Mouse (Mus musculus) testis, postnatal 10 days (tissue): ENCODE measurements around the gene Lmx1a.

Source experiments
- DNase-seq: peaks from one replicate; pipeline ENCODE4 v3.0.0; 2021; ENCODE audit warnings: low spot score

Lmx1a gene

DNA sequence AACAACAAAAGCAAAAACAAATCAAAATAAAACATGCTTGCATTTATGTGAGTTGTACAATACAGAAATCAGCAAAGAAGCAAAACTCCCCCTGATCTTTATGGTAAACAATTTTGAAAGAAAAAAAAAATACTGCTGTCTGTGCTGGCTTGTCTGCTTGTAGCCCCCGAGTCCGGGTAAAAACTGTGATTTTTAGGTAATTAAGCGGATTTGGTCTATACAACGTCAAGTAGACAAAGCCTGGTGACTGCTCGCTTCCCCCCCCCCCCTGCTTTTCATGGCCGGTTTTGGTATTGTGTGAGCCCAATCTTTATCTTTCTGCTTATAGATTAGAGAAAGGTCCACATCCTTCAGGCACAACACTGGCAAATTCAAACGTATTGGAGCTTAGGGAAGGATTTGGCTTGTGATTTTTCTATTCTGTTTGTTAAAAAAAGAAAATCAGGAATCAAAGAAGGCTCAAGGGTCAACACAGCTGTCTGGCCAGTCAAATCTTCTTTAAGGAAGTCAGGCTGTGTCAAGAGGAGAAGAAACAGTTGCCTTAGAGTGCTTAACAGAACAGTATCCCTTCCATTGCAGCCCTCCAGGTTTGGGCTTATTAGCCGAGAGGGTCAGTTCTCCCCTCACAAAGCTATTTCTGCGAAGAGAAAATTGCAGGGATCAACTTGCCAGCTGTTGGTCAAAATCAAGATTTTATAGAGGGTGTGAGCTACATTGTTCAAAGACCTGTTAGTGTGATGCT lies 4.6 kb downstream of the Lmx1a start:
- DNase-seq: no peak

DNA sequence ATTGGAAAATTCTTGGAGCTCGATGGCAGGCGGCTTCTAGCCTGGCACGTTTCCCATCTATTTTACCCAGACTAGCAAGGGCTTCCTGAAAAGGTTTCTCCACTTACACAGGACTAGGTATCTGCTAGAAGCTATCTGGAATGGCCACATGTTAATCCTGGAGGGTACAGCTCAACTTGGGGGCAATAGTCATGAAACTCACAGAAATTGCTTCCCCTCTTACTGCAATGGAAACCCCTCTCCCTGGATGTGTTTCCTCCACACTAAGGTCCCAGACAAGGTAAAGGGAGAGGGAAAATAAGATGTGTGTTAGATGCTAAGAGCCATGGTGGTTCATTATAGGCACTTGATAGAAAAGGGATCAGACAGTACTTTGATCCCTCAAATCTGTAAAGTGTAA lies 5.7 kb downstream of the Lmx1a start:
- no peak for DNase-seq

DNA sequence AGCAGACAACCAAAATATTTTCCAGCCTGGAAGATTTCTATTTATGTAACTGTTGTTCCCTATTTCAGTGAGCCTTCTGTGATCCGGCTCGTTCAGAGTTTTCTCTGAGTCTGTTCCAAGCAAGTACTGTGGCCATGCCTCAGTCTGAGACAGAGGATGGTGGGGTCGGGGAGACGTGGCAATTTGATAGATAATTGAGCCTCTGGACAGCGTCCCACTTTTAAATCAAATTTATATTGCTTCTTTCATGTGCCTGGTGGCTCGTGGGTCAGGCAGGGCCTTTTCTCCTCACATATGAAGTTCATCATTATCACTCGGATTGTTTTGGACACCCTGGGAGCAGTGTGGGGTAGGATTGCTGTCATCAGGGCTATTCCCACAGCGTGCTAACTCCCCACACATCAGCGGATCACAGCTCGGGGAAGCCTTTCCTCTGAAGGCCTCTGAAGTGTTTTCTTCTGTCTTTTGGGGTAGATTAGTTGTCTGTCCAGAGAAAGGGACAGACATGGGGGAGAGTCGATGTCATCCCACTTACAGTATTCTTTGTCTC lies 6.9 kb downstream of the Lmx1a start:
- no peak for DNase-seq

DNA sequence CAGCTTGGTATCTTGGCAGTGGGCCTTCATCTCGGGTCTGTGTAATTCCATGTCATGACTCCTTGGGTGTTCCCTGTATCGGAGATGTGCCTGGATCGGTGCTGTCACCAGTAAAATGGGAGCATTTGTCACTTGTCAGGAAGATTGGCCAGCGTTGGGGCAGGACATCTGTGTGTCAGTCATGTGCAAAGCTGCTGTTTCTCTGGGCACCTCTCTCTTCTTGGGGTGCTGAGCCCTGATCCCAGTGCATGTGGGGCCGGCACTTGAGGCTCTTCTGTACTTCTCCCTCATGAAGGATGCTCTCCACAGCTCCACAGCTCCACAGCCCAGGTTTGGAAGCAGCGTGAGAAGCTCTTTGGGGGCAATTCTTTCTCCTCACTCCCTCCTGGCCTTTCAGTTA lies 10.7 kb downstream of the Lmx1a start:
- no peak for DNase-seq

- DNase-seq: no peak
Measured at GRCm38 (mm10) chr1:167700221-167700620, 11.2 kb downstream of the Lmx1a start.

GRCm38 (mm10) chr1:167705527-167705926 lies 16.5 kb downstream of the Lmx1a start:
- DNase-seq: no peak

GRCm38 (mm10) chr1:167708761-167709160 lies 19.7 kb downstream of the Lmx1a start:
- no peak for DNase-seq

DNA sequence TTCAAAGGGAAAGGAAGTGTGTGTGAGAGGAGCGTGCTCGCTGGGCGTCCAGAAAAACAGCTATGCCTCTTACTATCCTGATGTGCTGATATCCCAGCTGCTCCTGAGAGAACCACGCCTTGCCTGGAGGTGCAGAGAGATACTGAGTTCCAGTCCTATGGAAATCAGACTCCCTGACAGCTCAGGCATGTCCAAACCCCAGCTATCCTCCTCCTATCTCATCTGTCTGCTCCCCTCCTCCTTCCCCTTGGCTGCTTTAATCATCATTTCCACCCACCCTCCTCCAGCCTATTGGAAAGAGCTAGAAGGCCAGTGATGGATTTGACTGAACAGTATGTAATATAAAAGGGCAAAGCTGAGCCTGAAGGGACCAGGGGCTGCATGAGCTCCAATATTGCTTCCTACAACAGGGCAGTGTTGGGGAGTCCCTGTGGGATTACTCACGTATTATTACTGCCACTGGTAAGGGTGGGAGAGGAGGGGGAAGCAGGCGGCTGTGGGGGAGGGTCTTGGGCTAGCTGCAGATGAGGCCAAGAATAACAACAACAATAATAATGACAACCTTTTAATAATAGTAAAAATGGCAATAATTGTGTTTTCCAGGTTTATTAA lies 26.8 kb downstream of the Lmx1a start:
- no peak for DNase-seq

GRCm38 (mm10) chr1:167734471-167734870 lies 45.4 kb downstream of the Lmx1a start:
- no peak for DNase-seq

GRCm38 (mm10) chr1:167736793-167737192 lies 47.8 kb downstream of the Lmx1a start:
- no peak for DNase-seq

DNA sequence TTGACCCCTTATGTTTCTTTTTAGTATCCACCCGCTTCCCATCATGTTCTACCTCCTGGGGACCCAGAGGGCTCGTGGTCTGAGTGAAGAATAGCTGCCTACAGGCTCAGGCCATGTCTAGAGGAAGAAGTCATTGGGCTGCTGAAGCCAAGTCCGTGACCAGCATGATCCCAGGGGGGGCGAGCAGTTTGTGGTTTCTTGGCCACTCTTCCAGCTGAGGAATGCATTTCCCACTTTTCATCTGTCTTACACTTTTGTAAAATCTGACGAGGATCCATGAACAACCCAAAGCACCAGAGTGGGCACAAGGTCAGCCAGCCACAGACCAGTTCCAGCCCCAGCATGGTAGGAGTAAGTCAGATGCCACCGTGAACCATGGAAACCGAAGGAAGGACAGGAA lies 50.2 kb downstream of the Lmx1a start:
- no peak for DNase-seq

DNA sequence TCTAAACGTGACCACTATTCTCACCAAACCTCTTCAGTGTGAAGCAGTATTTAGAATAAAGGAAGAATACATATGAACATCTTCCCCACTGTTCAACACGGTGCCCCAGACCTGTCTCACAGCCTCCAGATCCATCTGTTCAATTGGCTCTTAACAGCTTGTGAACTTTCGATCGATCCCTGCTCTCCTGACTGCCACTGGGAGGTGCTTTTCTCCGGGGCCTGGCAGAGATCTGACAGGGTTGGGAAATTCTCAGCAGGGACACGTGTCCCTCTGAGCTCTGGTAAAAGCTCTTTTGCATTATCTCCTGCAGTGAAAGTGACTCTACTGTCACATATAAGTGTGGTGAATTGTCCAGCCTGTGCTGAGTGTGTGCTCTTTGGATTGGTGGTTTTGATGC lies 57.6 kb downstream of the Lmx1a start:
- no peak for DNase-seq

- no peak for DNase-seq
Measured at GRCm38 (mm10) chr1:167752661-167753060, 63.6 kb downstream of the Lmx1a start.

DNA sequence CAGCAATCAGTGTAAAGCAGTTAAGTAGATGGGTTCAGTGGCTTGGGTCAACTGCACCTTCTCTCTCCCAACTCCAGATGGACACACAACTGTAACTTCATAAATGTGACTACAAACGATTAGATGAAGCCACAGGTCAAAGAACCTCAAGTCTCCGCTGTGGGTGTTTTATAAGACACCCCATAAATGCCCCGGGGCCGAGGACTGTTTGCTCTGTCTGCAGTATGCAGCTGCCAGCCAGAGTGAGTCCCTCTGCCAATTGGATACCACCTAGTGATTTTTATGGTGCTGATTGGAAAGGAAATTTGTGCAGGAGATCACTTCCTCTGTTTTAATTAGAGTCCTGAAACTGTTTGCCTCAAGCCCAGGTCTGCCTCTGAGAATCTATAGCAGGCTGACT lies 65.0 kb downstream of the Lmx1a start:
- DNase-seq: no peak

DNA sequence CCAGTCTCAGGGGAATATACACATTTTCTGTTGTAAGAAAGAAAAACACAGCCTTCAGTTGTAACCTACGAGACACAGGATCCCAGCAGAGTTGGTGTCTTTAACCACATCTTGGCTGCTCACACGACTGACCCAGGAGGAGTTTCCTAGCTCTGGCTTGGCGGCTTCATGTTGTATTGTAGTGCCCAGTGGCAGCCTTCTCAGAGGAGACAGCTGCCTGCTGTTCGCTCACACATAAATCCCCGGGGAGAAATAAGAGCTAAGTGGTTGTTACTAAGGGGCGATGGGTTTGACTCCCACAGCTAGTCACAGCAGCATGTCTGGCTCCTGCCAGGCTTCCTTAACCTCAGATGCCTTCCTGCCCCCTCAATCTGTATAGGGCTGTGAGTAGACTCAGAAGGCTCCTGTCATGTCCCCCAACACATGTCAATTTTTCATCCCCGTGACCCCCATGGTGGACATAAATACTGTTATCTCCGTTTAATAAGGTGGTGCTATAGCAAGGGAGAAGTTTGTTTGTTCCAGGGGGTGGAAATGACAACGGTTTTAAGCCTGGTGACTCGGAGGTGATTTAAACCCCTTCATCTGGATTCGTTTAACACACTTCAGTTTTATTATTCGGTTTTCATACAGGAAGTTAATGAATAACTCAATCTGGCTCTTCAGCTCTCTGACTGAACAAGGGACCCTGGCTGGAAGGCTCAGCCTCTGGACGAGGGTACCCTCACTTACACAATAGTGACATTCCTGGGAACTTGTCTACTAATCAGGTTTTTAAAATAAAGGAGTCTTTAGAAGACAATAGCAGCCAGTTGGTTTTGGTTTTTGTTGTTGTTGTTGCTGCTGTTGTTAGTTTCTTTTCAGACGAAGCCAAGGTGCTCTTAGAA lies 65.8 kb downstream of the Lmx1a start:
- no peak for DNase-seq

DNA sequence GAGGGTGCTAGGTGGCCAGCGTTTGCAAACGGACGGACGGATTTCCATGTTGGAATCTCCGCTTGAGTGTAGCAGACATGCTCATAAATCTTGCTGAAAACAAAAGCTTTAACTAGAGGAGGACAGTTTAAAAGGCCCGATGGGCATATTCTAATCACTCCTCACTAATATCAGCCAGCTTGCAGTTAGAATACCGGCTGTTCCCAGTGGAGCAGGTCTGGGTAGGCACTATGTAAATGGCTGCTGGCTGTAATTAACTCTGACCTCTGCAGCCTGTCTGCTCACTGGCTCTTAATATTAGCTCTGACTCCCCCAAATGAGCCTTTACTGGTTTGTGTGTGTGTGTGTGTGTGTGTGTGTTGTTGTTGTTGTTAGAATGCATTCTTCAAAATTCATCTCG lies 69.2 kb downstream of the Lmx1a start:
- DNase-seq: no peak

GRCm38 (mm10) chr1:167760307-167760706 lies 71.3 kb downstream of the Lmx1a start:
- no peak for DNase-seq

GRCm38 (mm10) chr1:167761785-167762223 lies 72.8 kb downstream of the Lmx1a start:
- DNase-seq: no peak

GRCm38 (mm10) chr1:167766619-167767018 lies 77.6 kb downstream of the Lmx1a start:
- DNase-seq: no peak

DNA sequence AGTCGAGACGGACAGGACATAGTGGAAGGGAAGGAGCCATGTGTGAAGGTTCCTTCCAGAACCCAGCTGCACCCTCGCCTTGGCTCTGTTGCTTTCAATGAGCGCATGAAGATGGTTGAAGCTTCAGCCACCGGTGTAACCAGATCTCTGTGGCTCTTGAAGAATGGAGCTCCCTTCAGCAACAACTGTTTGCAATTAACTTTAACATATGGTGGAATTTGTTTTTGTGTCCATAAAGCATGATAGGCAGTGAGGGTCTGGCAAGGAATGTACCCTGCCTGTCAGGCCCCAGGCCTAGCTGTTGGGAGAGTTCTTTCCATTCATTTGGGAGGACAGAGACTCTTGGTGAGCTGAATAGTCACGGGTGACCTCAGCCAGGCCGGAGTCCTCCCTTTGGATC lies 81.4 kb downstream of the Lmx1a start:
- no peak for DNase-seq

DNA sequence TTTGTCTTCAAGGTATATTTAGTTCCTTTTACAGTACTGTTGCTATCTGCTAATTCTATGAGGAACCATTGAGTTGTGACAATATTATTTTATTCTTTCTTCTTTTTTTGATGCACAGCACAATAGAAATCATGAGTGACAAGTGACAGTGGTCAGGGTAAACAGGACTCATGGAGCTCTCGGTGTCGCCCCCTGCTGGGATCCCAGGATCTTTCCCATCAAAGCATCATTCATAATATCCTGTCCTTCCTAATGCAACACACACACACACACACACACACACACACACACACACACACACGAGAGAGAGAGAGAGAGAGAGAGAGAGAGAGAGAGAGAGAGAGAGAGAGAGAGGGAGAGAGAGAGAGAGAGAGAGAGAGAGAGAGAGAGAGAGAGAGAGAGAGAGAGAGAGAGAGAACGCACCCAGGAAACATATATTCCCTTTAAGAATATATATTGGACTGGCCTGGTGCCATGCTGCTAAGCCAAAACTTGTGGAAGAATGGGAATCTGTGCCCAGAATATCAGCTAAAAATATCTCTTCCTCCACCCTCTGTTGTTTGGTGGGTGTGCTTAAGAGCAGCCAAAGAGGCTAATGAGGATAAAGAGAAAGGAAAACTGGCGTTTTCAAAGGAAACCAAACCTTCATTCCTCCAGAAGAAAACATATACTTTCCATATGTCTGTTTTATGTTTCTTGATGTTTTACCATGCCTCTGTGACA lies 90.9 kb downstream of the Lmx1a start:
- DNase-seq: no peak
